Mouse (Mus musculus) stomach, embryonic 16.5 days (tissue): ENCODE data around the gene Tapbp. TPM values are rescaled to one million over a fixed set of nuclear protein-coding genes. Genes with fewer than 3 reads are reported as not detected.
A peak's percentile ranks its signal among the peaks of the same experiment; 100 is the strongest.

ENCODE experiments used
- ATAC-seq: fragments of 200-750 bp; cut with Nextera tagmentation; 2 replicates; pipeline ENCODE4 v1.8.0; 2017; ENCODE audit warnings: moderate number of reproducible peaks, moderate TSS enrichment; ENCODE audit not compliant: insufficient read depth, low FRiP score
- H3K27ac ChIP-seq: fragments of 300-500 bp; sonication (generic); 2 replicates; pipeline ENCODE4 v1.5.1; 2014; ENCODE audit warnings: low read length
- H3K27me3 ChIP-seq: fragments of 300-500 bp; sonication (generic); 2 replicates; pipeline ENCODE4 v1.6.1; 2014; ENCODE audit warnings: low read length, control low read depth, mixed read lengths; ENCODE audit not compliant: control insufficient read depth, insufficient read depth
- H3K36me3 ChIP-seq: fragments of 300-500 bp; sonication (generic); 2 replicates; pipeline ENCODE4 v1.6.1; 2014; ENCODE audit warnings: low read length; ENCODE audit not compliant: control insufficient read depth, insufficient read depth
- H3K4me1 ChIP-seq: fragments of 300-500 bp; sonication (generic); 2 replicates; pipeline ENCODE4 v1.6.1; 2014; ENCODE audit warnings: low read length, control low read depth, mixed read lengths; ENCODE audit not compliant: control insufficient read depth, insufficient read depth
- H3K4me2 ChIP-seq: fragments of 300-500 bp; sonication (generic); 2 replicates; pipeline ENCODE4 v1.6.1; 2014; ENCODE audit warnings: low read depth, low read length, mixed read lengths
- H3K4me3 ChIP-seq: fragments of 300-500 bp; sonication (generic); replicated peaks from 2 replicates; pipeline ENCODE4 v1.5.1; 2014; ENCODE audit warnings: mild to moderate bottlenecking, low read length
- H3K9ac ChIP-seq: fragments of 300-500 bp; sonication (generic); 2 replicates; pipeline ENCODE4 v1.6.1; 2014; ENCODE audit warnings: low read length
- H3K9me3 ChIP-seq: fragments of 300-500 bp; sonication (generic); replicated peaks from 2 replicates; pipeline ENCODE4 v1.6.1; 2016; ENCODE audit warnings: low read length, control low read depth; ENCODE audit not compliant: control insufficient read depth
- WGBS: fragments of 180-500 bp; shearing (Covaris S2); extraction: QIAGEN DNeasy Blood & Tissue Kit; methylation state at CpG from one replicate; pipeline ENCODE4 v1.1.7; 2014; 5-methylcytosine and 5-hydroxymethylcytosine counted together
- polyA plus RNA-seq: library from polyadenylated mRNA; unstranded; fragments of >200 nt; fragmentation: Nextera tagmentation; extraction: Ambion mirVana; gene quantifications from 2 replicates; pipeline ENCODE4 v1.2.1, GENCODE M21; 2015

Gene Tapbp
- polyA plus RNA-seq, 1 experiment from 2014 or later = 58.4 TPM

- H3K27me3 ChIP-seq = no peaks in the 10 kb centered on the region
- no peak for ATAC-seq
- peak overlapping the region; percentile 76 for H3K4me2 ChIP-seq
- peak overlapping the region; percentile 92 for H3K4me3 ChIP-seq
- no peaks in the 10 kb centered on the region for H3K9me3 ChIP-seq
- H3K4me1 ChIP-seq = peaks cover 20% of the 10 kb centered on the region
- peak overlapping the region; percentile 97 for H3K27ac ChIP-seq
- peaks cover 24% of the 10 kb centered on the region for H3K36me3 ChIP-seq
- peak overlapping the region; percentile 94 for H3K9ac ChIP-seq
- 47% methylated on average over 11 of the region's 11 CpGs for WGBS
These were observed 5.2 kb upstream of the Tapbp start for GRCm38 (mm10) chr17:33910346-33911051.

- Histone ChIP-seq H3K9ac (no peak overlapping the region), H3K4me1 (peaks cover 20% of the 10 kb centered on the region), H3K9me3 (no peaks in the 10 kb centered on the region), H3K27ac (no peak overlapping the region), H3K27me3 (no peaks in the 10 kb centered on the region), H3K4me2 (no peak overlapping the region), H3K4me3 (no peak overlapping the region), H3K36me3 (peaks cover 24% of the 10 kb centered on the region)
- WGBS = 89% methylated on average over 31 of the region's 31 CpGs
- ATAC-seq = no peak
These were observed 4.5 kb upstream of the Tapbp start for GRCm38 (mm10) chr17:33911052-33911812.

- no peaks in the 10 kb centered on the region for H3K27me3 ChIP-seq
- no peaks in the 10 kb centered on the region for H3K9me3 ChIP-seq
- H3K27ac ChIP-seq = no peak overlapping the region
- peaks cover 24% of the 10 kb centered on the region for H3K36me3 ChIP-seq
- whole genome bisulfite sequencing = 92% methylated on average over 28 of the region's 28 CpGs
- H3K4me1 ChIP-seq = peaks cover 23% of the 10 kb centered on the region
- no peak overlapping the region for H3K4me3 ChIP-seq
- H3K4me2 ChIP-seq = no peak overlapping the region
- ATAC-seq = no peak
- H3K9ac ChIP-seq = no peak overlapping the region
These were observed 3.8 kb upstream of the Tapbp start for GRCm38 (mm10) chr17:33911813-33912414.

GRCm38 (mm10) chr17:33913264-33913663 lies 2.4 kb upstream of the Tapbp start:
- no peak overlapping the region for H3K9ac ChIP-seq
- H3K4me1 ChIP-seq = peaks cover 22% of the 10 kb centered on the region
- H3K27ac ChIP-seq = no peak overlapping the region
- WGBS = 90% methylated on average over 10 of the region's 10 CpGs
- H3K4me3 ChIP-seq = no peak overlapping the region
- no peaks in the 10 kb centered on the region for H3K9me3 ChIP-seq
- no peak overlapping the region for H3K4me2 ChIP-seq
- ATAC-seq = no peak
- H3K36me3 ChIP-seq = peaks cover 27% of the 10 kb centered on the region
- H3K27me3 ChIP-seq = no peaks in the 10 kb centered on the region

GRCm38 (mm10) chr17:33913905-33914304 lies 1.8 kb upstream of the Tapbp start:
- 95% methylated on average over 8 of the region's 8 CpGs for WGBS
- no peak overlapping the region for H3K27ac ChIP-seq
- H3K4me1 ChIP-seq = peaks cover 27% of the 10 kb centered on the region

GRCm38 (mm10) chr17:33914969-33915391 lies 719 bp upstream of the Tapbp start:
- Histone ChIP-seq H3K4me1 (peaks cover 30% of the 10 kb centered on the region), H3K27ac (no peak overlapping the region), H3K9ac (peak overlapping the region; percentile 48; the same call in 1 of the 2 replicates), H3K36me3 (peaks cover 27% of the 10 kb centered on the region), H3K9me3 (no peaks in the 10 kb centered on the region), H3K4me3 (peak overlapping the region; percentile 64; the same call in 1 of the 2 replicates), H3K4me2 (peak overlapping the region; percentile 73), H3K27me3 (no peaks in the 10 kb centered on the region)
- WGBS = 68% methylated on average over 13 of the region's 13 CpGs
- no peak for ATAC-seq

More at GRCm38 (mm10) chr17:33913905-33914304, 1.8 kb upstream of the Tapbp start:
- peaks cover 27% of the 10 kb centered on the region for H3K36me3 ChIP-seq
- no peak overlapping the region for H3K4me2 ChIP-seq
- no peak for ATAC-seq
- no peaks in the 10 kb centered on the region for H3K9me3 ChIP-seq
- no peaks in the 10 kb centered on the region for H3K27me3 ChIP-seq
- no peak overlapping the region for H3K9ac ChIP-seq
- no peak overlapping the region for H3K4me3 ChIP-seq

- Histone ChIP-seq H3K4me1 (peaks cover 23% of the 10 kb centered on the region), H3K9me3 (no peaks in the 10 kb centered on the region), H3K4me2 (peak overlapping the region; percentile 73), H3K27me3 (no peaks in the 10 kb centered on the region), H3K27ac (peak overlapping the region; percentile 83), H3K4me3 (peak overlapping the region; percentile 64), H3K36me3 (peaks cover 27% of the 10 kb centered on the region), H3K9ac (peak overlapping the region; percentile 76)
- under 1% methylated on average over 14 of the region's 20 CpGs for WGBS
- ATAC-seq = peak; percentile 9
These were observed 595 bp downstream of the Tapbp start for GRCm38 (mm10) chr17:33916294-33916693.

GRCm38 (mm10) chr17:33916847-33917655 lies 1.4 kb downstream of the Tapbp start:
- H3K4me2 ChIP-seq = peak overlapping the region; percentile 73
- no peak overlapping the region for H3K27ac ChIP-seq
- peaks cover 22% of the 10 kb centered on the region for H3K36me3 ChIP-seq
- no peak for ATAC-seq
- H3K27me3 ChIP-seq = no peaks in the 10 kb centered on the region
- H3K4me3 ChIP-seq = peak overlapping the region; percentile 64
- H3K4me1 ChIP-seq = peaks cover 23% of the 10 kb centered on the region
- H3K9me3 ChIP-seq = no peaks in the 10 kb centered on the region
- H3K9ac ChIP-seq = peak overlapping the region; percentile 76
- WGBS = 73% methylated on average over 31 of the region's 31 CpGs
